Mouse (Mus musculus) frontal cortex, postnatal 10 days (tissue): ENCODE measurements at regions not wholly inside any gene's neighbourhood (a gene's known extent, or its start where the extent isn't known, plus 50 kb on each side); places are given as distances from the start of the nearest gene placed in this dataset.

Experiments used
- DNase-seq, 2 experiments: peaks; one replicate each; pipeline ENCODE4 v3.0.0; 2022; ENCODE audit warnings: low spot score in 2 of 2, mixed read lengths in 1 of 2

- no peak for DNase-seq
These were observed 619.1 kb upstream of the Manea start for GRCm38 (mm10) chr4:26965831-26966230.

DNA sequence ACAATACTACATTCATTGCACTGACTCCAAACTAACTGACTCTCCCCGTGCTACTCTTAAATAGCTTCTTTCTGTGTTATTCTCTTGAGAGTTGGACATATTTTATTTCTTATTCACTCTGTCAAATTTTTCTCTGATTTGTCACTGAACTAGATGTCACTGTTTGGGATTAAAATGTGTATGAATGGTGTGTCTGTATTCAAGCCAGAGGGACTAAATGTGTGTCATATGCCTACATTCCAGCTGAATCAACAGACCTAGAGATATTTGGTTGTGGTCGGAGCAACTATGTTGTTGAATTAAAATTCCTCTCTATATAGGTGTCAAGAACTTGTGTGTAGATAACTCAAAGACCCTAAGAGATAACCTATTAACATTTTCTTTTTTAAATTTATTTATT, 618.2 kb upstream of the Manea start:
- DNase-seq: no peak

DNA sequence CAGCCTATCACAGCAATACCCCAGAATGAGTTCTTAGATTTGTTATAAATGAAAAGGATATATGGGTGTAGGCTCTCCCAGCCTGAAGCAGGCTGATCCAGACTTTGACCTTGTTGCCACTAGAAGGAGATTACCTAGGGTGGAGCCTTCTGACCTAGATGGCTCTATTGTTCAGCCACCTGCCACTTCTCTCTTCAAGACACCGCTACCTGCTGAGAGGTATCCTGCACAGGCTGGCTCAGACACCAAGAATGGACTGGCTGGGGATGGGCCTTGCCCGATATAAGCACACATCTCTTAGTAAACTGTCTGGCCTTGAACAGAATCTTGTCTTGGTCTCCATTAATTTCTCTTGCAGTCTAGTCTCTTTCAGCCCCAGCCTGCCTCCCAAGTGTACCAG, 597.9 kb upstream of the Manea start:
- DNase-seq: no peak

GRCm38 (mm10) chr4:26933988-26934798, 587.5 kb upstream of the Manea start:
- DNase-seq: peak; percentile 39 to 41

DNA sequence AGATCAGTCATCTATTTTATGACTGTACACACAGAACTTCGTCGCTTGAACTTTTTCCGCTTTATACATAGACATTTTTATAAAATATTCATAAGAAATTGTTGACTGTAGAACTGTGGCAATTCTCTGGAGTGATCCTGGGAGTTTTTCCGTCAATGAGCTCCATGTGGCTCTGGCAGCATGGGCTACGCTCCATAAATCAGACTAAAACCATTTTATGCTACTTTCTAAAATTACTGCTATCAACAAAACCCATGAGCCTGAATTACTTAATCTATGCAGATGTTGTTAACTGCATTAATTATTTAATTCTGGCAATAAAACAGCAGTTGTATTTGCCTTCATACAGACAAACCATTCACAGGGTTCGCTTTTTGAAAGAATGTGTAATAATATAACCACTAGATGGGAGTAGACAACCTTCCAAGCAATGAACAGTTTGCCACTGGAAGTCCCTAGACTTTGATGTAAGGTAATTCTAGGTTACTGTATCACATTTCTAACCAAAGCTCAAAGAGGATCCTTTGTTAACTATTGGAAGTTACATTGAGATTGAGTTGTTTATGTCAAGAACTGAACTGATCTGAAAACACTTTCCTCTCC, 583.3 kb upstream of the Manea start:
- no peak for DNase-seq

- no peak for DNase-seq
These were observed 579.4 kb upstream of the Manea start for GRCm38 (mm10) chr4:26926060-26926459.

DNA sequence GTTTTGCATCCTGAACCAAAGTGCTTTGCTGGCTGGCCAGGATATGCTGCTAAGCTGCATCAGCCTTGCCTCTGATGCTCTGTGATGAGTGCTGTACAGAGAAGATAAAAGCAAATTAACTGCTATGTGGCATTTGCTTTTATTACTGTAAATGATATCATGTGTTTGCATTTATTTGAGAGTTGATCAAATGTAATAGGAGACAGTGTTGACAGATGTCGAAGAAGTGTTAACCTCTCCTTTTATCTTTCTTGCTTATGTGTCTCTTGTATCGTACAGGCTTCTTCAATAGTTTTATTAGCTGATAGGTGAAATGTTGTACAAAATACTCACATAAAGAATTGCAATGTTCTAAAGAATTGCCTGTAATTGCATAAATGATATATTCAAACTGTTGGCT, 541.8 kb upstream of the Manea start:
- DNase-seq: no peak

GRCm38 (mm10) chr4:26879022-26879421, 532.3 kb upstream of the Manea start:
- no peak for DNase-seq

DNA sequence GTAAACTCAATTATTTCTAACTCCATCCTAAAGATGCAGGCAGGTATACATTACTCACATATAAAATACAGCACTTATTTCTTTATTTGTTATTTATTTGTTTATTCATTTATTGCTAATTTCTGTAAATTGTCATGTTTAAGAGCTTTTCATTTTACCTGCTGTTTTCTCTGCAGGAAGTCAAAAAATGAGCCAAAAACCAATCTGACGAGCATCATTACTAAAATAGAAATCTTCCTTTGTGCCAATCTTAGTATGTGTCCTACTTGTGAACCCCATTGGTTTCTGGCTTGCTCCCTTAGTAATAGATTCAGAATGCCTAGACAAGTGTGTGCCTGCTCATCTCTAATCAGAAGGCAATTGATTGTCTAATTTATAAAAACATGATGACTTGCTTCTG, 495.1 kb upstream of the Manea start:
- DNase-seq: no peak

- no peak for DNase-seq
These were observed 454.1 kb upstream of the Manea start for GRCm38 (mm10) chr4:26800831-26801230.

DNA sequence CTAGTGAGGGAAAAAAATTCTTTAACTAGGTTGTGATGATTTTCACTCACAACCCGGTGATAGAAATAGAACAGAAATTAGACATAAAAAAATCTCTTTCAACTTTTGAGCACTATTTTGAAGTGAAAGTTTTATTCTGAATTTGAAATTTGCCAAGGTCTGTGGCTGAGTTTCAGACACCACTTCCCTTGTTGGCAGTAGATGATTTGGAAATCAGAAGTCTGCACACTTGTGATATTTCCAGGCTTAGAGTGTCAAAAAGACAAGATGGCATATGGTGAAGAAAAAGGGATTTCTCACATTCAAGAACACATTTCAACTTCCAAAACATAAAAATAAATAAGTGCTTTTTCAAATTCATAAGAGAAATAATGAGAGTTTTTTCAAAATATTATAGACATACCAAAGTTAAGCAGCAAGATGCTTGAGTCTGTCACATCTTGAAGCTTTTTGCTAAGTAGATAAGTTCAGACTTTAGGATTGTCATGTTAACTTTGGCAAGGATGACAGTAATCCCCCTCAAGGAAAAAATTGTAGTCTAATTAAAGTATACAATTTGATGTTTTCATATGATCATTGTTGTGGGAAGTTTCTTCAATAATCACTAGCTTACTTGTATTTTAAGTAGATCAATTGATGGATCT, 446.6 kb upstream of the Manea start:
- DNase-seq: no peak

DNA sequence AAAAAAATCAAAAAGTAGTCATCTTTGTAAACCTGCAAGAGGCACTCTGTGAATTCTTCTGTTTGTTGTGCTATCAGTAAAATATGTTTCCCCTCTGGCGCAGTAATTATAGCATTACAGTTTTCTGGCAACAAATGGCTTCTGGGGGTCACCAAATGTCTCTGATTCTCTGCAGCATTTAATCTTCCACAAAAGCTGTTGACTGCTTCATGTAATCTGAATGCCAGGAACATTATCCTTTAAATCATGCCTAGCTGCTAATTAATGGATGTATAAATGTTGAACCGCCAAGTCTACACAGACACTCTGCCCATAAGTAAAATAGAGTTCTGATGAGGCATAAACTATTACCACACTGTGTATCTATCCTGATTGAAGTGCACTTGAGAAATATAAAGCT, 421.2 kb upstream of the Manea start:
- DNase-seq: no peak

- DNase-seq: no peak
These were observed 419.8 kb upstream of the Manea start for GRCm38 (mm10) chr4:26766235-26767228.

- DNase-seq: no peak
These were observed 394.1 kb upstream of the Manea start for GRCm38 (mm10) chr4:26740815-26741214.

GRCm38 (mm10) chr4:26736381-26736780, 389.7 kb upstream of the Manea start:
- DNase-seq: no peak

- DNase-seq: no peak
These were observed 367.7 kb upstream of the Manea start for GRCm38 (mm10) chr4:26714437-26714836.

DNA sequence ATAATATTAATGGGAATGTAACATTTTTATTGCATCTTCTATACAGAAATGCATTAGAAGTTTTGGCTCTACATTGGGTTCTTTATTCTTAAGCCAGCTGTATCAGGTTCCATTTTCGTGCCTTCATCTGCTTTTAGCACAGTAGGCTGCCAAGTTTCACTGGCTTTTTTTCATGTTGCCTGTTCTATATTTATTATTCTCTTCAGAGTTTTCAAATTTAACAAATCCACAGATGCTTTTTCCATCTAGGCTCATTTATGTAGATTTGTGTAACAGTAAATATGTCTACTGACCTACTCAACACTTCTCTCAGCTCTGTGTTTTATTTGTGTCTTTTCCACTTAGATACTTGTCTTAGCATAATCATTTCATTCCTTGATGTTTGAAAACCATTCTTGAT, 363.3 kb upstream of the Manea start:
- DNase-seq: no peak

DNA sequence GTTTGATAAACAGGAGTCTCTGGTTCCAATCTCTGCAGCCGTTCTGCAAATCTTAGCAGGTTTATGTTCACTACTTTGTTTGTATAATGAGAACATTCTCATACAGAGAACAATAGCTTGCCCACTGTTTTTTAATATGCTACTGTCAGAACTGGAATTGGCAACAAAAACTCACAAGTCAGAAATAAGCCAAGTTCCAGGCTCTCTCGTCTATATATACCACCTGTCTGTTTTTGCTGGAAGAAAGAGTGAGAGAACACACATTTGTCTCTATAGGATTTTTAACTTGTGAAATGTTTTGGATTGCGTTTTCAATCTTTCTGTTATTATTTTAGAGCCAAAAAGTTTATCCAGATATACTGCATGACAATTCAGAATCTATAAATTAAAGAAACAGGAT, 349.3 kb upstream of the Manea start:
- DNase-seq: no peak
